Mouse (Mus musculus) MN1 (cell line): ENCODE measurements around the gene Nalcn.
"Not testable (repeated sequence)": the region's sequence is repeated elsewhere in the genome, so short reads cannot be mapped to it uniquely, and the experiment has no call there.

ENCODE experiments used
- DNase-seq: peaks from one replicate; pipeline ENCODE4 v3.0.0-alpha.2; 2016; ENCODE audit warnings: low spot score

Gene Nalcn

DNA sequence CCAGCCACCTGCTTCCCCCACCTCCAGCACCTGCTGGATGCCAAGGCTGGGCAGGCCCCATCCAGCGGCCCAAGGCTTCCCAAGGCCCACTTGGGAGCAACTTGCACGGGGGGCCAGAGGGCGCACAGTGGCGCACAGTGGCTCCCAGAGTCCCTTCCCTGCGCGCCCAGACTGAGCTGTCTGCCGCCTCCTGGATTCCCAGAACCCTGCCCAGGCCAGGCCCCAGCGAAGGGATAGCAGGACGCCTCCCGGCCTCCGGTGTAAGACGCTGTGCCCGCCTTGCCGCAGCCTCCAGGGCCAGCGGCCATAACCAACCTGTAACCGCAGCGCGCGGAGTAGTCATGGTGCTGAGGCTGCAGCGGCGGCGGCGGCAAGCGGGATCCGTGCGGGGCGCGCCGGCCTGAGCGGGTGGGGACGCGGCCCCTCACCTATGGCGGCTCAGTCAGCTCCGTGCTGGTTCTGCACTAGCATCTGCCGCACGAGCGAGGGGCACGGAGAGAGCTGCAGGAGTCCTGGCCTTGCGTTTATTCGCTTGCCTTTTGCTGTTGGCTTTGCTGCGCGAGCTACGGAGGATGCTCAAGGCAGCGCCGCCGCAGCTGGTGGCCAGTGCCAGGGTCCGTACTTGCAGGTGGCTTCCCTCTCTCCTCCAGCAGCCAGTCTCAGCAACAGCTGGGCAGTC lies at the start of gene Nalcn:
Gene Nalcn, minus strand, starts transcription at position 644 of the 679 bp plus-strand sequence.
- peak; percentile 48 for DNase-seq

DNA sequence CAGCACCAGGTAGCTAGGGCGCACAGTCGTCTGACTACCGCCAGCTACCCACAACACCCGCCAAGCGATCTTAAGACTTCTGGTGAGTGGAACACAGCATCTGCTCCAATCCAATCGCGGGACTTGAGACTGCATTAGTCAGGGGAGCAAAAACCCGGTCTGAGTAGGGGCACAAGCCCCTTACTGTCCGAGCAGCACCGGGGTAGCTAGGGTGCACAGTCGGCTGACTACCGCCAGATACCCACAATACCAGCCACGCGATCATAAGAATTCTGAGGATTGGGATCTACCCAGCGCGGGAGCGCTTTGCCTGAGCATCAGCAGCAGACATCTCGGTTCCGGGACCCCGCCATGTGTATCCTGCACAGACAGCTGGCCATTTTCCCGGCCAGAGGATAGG lies 44.1 kb upstream of the Nalcn start:
- DNase-seq, result not testable (repeated sequence)

DNA sequence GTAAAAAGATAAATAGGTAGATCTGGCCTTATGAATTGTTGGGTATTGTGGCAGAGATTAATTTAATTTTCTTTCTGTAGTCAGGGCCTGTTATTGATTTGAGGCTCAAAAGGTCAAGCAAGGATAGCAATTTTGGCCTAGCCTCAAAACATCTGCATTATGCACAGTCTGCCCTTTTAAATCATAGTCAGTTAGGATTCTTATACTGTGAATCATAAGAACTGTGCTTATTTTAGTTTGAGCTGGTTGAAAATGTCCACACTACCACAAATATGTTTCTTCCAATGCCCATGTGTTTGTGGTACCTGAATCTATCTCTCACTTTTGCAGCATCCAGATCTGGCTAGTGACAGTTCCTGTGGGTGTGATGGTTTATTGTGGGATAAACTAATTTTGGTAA lies 37.5 kb upstream of the Nalcn start:
- no peak for DNase-seq

GRCm38 (mm10) chr14:123663206-123663605 lies 36.3 kb upstream of the Nalcn start:
- no peak for DNase-seq

DNA sequence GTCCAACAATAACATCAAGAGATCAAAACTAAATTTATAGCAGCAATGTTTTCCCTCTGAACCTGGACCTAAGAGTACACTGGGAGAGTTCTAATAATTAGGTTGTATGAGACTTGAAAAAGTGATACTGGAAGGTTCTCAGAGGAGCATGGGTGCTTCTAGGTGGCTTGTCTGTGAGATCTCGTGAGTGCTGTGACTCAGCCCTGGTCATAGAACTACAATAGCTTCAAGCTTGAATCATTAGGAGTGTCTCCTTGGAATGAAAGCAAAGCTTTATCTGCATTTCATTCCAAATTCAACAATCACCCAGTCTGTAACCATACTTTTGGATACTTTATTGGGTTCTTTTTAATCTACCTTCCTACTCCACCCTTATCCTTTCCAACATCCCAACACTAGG lies 35.4 kb upstream of the Nalcn start:
- no peak for DNase-seq

DNA sequence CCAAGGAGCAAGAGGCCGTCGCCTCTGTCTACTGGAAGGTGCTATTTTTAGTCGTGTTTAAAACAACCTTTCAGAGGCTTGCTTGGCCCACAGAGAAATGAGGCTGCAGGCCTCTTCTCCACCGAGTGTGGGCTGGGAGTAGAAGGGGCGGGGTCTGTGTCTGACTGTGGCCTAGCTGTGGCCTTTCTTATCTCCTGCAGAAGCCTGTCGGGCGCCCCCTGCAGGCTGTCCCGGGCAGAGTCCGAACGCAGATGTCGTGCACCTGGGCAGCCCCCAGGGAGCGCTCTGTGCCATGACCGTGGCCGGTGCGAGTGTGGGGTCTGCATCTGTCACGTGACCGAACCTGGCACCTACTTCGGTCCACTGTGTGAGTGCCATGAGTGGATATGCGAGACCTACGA lies 34.1 kb upstream of the Nalcn start:
- DNase-seq, result no peak

- no peak for DNase-seq
These were observed 33.0 kb upstream of the Nalcn start, which contains the start of gene Itgbl1 for GRCm38 (mm10) chr14:123659921-123660385. Itgbl1 (plus strand) TSS chr14:123659971.

DNA sequence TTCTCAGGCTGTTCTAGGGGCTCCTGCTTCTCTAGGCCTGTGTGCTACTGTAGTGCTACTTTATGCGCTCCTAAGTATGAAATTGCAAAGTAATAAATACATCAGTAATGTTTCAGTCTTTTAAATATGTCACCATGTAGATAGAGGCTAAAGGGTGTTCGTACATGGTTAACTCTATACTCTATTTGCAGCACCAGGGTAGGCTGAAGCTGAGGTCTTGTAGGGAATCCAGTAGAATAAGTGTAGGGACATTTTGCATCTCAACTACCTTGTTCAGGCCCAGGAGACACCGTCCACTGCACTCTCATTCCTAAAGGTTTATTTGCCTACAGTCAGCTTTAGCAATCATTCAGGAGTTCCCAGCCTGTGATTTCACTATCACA lies 227 bp upstream of the Nalcn start:
- DNase-seq, result no peak

DNA sequence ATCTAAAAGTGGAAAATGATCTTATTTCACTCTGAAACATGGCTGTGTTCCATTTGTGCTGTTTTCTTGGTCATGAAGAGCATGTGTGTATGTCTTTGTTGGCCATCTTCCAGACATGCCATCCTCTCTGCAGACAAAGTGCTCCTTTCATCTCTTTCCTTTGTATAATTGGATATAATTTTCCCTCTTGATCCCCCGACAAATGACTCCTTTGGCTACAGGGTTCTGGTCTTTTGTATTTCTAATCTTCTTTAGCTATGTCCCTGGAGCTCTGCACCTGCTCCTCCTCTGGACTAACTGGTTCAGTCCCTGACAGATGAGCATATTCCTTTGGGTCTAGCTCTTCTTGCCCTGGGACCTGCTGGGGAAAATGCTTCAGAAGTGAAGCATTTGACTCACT lies 4.0 kb downstream of the Nalcn start:
- peak; percentile 80 for DNase-seq

GRCm38 (mm10) chr14:123595265-123595664 lies 31.7 kb downstream of the Nalcn start:
- peak; percentile 6 for DNase-seq

DNA sequence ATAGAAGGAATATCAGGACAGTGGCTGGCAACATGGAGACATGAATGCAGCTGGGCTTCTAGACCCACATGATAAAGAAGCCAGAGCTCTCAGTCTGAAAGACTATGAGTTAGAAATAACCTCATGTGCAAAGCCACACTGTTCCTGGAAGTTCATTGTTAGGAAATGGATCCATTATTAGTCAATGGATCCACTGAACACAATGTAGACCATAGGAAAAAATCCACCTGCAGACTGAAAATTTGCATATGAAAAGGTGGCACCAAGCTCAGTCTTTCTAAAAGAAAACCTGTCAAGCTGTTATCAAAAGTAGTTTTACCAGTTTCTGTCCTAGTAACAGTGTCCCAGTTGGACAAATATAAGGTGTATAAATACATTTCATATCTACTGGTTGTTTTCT lies 39.5 kb downstream of the Nalcn start:
- no peak for DNase-seq

DNA sequence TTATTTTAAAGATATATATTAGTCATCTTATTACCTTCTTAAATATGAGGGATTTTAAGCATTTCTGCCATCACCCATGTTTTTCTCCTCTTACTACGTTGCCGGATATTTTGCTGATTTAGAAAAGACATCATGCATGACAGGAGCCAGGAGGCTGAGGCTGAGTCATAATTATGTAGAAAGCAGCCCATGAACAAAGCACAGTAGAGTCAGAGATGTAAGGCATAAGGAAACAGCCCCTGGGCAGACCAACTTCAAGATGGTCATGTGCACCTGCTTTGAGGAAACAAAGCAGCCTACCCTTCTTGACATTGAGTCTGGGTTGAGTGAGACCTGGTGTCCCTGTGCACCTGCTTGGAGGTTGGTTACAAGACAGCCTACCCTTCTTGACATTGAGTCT lies 44.5 kb downstream of the Nalcn start:
- DNase-seq, result no peak

DNA sequence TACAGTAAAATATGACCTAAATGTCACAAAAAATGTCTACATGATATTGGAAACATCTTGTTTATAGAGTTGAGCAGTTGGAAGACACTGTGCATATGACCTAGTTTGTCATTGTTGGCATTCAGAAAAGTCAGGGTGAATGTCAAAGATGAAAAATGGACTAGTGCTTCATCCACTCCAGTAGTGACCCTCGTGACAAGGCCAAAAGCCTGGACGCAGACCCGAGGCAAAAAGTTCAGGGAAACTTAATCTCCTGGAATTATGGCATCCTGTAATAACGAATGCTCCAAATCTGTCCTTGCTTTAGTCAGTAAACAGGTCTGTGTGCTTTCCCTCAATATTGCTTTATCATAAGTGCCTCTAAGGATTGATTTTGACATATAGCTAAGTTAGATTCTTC lies 51.6 kb downstream of the Nalcn start:
- no peak for DNase-seq

- DNase-seq, result no peak
These were observed 52.0 kb downstream of the Nalcn start for GRCm38 (mm10) chr14:123574936-123575335.

DNA sequence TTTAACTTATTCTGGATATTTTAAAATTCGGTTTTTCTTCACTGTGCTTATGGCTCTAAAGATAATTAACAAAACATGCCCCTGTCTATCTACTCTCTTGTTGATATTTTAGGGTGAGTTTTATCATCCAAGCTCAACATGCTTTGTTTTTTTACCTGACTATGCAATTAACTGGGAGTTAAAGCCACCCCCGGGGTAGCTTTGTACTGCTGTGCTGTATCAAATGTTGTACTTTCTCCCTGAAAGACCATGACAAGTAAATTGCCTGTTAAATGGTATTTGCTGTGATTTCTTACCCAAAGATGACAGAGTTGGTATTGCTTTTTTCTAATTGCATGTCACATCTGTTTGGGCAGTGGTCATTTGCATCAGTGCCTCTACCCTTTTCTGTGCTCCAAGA lies 60.3 kb downstream of the Nalcn start:
- no peak for DNase-seq

- no peak for DNase-seq
These were observed 71.4 kb downstream of the Nalcn start for GRCm38 (mm10) chr14:123555533-123555932.

DNA sequence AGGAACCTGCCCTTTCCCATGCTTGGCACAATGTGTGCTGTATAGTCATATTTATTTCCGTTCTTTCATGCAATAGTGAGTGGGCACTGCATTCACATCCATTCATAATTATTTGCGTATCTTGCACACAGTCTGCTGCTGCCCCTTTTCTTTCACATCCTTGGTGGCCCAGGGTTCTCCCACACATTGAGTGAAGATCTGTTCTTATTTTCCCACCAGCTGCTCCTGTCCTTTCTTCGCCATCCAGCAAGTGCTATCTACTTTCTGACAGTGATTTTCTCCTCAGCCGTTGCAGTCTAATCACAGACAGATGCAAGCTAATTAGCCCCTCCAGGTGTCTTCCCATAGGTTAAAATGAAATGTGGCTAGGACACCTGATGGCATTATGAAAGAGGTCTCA lies 72.0 kb downstream of the Nalcn start:
- no peak for DNase-seq

GRCm38 (mm10) chr14:123542362-123542761 lies 84.6 kb downstream of the Nalcn start:
- DNase-seq, result no peak

GRCm38 (mm10) chr14:123535636-123536035 lies 91.3 kb downstream of the Nalcn start:
- DNase-seq, result no peak

GRCm38 (mm10) chr14:123533000-123533399 lies 93.9 kb downstream of the Nalcn start:
- no peak for DNase-seq

GRCm38 (mm10) chr14:123531271-123531670 lies 95.7 kb downstream of the Nalcn start:
- no peak for DNase-seq

DNA sequence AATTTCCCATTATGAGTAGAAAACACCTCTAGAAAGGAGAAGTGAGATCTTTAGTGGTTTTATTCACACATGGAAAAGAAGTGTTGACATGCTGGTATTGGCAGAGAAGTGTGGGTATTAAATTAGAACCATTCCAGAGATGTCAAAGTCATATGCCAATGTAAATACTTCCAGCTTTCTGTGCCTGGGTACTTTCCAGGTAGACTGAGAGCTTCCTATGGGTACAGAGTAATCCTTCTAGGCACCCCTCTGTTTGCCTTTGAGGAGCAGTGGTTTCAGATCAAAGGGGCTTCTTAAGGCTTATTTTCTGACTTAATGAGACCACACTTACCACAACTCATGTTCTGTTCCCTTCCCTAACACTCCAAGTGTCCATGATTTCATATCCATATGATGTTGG lies 97.8 kb downstream of the Nalcn start:
- DNase-seq, result no peak

DNA sequence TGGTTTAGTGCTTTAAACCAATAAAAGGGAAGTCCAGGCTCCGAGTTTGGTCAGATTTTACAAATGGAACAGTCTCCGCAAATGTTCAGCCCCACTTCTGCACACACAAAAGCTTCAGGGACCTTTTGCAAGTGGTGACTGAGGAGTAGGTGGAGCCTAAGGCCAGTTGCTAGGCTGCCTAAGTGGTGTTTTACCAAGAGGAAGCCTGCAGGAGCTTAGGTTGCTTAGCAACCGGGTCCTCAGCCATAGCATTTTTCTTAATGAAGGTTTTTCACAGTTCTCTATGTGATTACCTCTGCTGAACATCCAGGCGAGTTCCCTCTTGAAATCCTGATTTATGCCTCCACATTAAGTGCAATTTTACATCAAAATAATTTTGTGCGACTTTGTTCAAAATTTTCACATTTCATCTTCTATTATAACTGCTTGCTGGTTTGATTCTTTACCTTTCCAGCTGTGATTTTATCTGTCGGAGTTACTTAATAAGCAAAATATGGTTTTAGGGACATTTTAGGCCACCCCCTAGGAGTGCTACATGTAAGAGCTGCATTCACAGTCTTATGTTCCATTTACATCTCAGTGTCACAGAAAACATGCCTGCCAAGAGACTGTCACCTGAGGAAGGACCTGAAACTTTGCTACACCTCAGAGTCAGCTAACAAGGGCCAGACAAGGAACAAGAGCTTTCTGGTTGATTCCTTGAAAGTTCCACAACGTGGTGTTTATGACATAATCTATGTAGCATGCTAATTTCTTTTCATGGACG lies 113.4 kb downstream of the Nalcn start:
- DNase-seq, result peak; percentile 65

DNA sequence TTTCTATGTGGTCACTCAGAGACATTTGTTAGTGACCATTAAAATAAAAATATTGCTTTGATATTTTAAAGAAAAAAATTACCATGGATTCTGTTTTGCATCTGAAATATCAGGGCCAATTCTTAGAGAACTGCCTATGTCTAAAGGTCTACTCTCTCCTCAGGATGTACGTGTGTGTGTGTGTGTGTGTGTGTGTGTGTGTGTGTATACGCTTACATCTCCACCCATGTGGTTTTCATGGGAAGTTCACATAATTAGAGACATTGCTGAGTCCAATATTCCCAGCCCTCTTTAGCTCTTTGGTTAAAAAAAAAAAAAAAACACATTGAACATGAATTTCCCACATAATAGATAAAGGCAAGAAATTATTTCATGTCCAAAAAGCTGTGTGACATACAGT lies 114.0 kb downstream of the Nalcn start:
- no peak for DNase-seq
